Mouse (Mus musculus) gastrocnemius, postnatal 36 days (tissue): Measurements from ENCODE around the gene Rorb. TPM values are rescaled to one million over a fixed set of nuclear protein-coding genes. Genes with fewer than 3 reads are reported as not detected.

ENCODE experiments used
- DNase-seq, 2 experiments: peaks; one replicate each; pipeline ENCODE4 v3.0.0; 2022
- intact Hi-C: fragments of 180-260 bp; cut with DNase I; formaldehyde crosslinking; loops from one replicate; pipeline ENCODE4 v1.15.1; 2025
- total RNA-seq, 2 experiments: library from RNA; stranded (reverse); gene quantifications; 2 replicates each; pipeline ENCODE4 v1.2.3; 2021

Rorb gene
- total RNA-seq, 2 experiments from 2014 or later = 0.05 to 0.28 TPM

- DNase-seq = no peak
- intact Hi-C loops = no loop called here
Measured at GRCm38 (mm10) chr19:18898238-18898637, 212.8 kb downstream of the Rorb start.

- intact Hi-C loops = no loop called here
- no peak for DNase-seq
Measured at GRCm38 (mm10) chr19:18890216-18890615, 220.8 kb downstream of the Rorb start.

- no peak for DNase-seq
- intact Hi-C loops = no loop called here
Measured at GRCm38 (mm10) chr19:18889632-18890031, 221.4 kb downstream of the Rorb start.

DNA sequence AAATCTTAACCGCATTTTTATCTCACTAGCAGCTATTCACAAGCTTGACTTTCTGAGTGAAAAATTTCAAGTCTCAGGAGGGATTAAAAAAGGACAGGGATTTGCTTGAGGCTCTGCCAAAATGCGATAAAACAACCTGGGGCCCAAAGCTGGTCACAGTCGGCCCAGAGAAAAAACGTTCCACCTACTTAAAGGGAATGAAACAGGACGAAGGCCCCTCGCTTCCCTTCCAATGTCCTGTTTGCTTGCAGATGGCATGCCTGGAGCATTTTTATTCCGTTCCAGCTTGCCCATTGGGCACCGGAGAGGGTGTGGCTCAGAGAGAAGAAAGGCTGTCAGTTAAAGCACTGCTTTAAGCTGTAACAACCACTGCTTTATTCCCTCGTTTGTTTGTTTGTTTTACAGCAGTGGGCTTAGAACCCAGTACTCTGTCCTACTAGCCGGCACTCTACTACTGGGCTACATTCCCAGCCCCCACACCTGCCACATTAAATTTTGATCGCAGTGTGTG, 221.8 kb downstream of the Rorb start:
- no peak for DNase-seq
- intact Hi-C loops = no loop called here

DNA sequence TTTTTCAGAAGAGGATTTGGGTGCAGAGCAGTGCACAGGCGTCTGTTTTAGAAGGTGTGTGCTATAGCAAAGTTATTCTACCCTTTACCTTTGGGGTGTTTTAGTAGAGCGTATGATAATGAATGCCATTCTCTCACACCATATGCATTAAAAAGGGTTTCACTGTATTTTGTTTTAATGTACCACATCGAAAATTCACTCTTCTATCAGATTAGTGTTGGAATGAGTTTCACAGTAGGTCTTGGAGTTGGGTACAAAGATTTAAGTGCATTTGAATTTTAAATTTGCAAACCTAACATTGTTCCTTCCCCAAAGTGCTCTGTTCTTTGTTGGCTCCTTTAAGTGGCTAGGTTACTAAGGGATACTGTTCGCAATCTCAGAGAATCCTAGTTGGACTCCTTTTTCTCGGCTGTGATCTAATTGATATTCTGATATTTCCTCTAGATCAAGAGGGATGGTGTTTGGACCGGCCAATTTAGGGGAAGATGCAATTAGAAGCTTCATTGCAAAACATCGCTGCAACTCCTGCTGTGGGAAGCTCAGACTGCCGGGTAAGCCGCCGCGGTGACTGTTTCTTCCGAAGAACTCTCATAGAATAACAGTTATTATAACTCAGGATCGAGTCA, 222.4 kb downstream of the Rorb start:
- intact Hi-C loops = no loop called here
- DNase-seq = no peak

DNA sequence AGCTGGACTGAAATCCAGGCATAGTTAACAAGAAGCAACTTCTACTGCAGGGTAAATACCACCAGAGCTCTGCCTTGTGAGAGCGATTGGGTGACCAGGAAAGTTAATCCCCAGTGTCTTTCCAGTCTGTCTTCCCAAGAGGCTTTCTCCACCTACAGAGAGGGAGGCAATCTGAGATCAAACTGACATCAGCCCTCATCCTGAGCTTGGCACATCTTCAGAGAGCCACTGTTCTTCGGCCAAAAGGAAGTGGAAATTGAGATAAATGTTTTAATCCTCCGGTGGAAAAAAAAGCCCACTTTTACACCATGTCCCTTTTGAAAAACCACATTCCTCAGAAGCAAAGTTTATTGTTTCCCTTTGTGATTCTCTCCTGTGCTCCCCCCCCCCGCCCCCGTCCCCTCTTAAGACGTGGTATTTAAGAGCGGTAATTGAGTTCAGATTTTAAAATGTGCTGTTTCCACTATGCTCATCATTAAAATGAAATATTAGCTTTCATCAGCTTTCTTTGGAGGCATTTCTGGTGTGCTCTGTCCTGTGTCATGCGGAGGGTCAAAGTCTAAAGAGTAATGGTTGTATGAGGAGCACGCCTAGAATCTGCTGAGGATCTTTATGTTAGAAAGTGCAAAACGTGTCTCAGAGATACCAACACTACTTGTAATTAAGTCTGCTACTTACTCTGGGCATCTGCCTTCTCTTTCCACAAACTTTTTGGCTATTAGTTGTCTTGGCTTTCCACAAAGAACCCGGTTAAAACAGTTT, 223.2 kb downstream of the Rorb start:
- intact Hi-C loops = no loop called here
- DNase-seq = no peak

DNA sequence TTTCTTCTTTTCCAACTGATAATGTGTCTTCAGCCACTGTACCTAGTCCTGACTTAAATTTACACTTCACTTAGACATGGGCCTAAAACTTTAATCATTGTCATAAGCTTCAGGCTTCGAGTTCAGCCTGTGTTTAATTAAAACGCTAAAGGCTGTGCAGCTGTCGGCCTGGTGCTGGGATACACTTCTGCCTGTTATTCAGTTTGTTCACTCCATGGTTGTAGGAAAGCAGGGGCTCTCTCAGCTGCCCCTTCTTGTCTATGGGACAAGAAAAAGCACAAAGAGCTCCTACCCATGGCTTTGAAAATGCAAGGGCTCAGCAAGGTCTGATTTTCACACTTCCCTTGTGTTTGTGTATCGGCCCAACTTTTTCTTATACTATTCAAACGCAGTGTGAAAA, 229.8 kb downstream of the Rorb start:
- intact Hi-C loops = no loop called here
- DNase-seq = no peak
